In the genomic region with DNA sequence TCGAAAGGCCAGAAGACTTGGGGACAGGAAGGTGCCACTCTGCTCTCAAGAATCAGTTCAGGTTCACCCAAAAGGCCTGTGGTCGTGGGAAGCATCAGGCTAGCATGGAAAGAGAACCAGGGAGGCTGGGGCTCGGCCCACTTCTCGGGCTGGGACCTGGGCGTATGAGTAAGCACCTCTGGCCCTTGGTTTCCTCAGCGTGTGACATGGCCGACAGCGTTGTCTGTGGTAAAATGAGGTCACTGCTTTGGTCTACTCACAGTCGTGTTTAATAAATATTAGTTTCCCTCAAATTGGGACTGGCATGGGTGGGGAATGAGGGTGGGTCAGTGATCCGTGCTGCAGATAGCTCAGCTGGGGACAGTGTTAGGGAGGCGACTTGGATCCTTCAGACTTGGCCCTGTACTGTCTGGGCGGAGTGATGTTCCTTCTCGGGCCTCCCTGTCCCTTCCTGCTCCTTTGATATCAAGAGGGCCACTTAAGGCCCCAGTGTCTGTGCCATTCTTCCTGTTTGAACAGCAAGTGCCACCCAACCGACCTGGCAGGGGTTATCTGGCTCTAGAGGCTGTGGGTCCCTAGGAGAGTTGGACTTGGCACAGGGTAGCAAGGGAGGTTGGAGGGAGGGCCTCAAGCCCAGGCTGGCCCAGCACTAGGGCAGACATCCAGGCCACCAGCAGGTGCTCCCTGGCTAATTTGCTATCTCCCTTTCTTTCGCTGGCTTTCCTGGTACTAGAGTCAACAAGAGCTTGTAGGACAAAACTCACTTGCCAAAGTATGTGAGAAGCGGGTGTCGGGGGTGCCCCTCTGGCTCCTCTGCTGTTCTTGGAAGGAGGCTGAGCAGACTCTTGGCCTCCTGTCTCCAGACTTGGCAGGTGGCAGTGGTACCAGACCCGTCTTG, we compare ENCODE assay signal across 9 mouse cellular contexts. TPM values are rescaled to one million over a fixed set of nuclear protein-coding genes. Genes with fewer than 3 reads are reported as not detected.
A peak's percentile ranks its signal among the peaks of the same experiment; 100 is the strongest.
DNase-seq lines count a peak whose midpoint lies in the region; ATAC-seq lines count a peak whose summit lies in the region.
"Had no signal": no experiment of that assay in that cellular context is flagged by ENCODE, and none has a peak within 500 bp of the region (broad histone marks: within the 10 kb centered on the region; RNA-seq: fewer than 3 reads in every experiment).

No protein-coding gene starts in this region.

- WGBS in liver, embryonic 13.5 days (ENCODE audit: insufficient replicate concordance): 48% methylated on average over 18 of the region's 18 CpGs

- H3K4me3 ChIP-seq in liver, embryonic 13.5 days (replicated peaks): no peak overlapping the region

- no peak overlapping the region for H3K9ac ChIP-seq in liver, embryonic 13.5 days

- H3K9me3 ChIP-seq in liver, embryonic 13.5 days (replicated peaks): no peaks in the 10 kb centered on the region

- H3K36me3 ChIP-seq in liver, embryonic 13.5 days: no peaks in the 10 kb centered on the region

- no peak for ATAC-seq in liver, embryonic 13.5 days (ENCODE audit: low read depth)

- peaks cover 8% of the 10 kb centered on the region for H3K27me3 ChIP-seq in liver, embryonic 13.5 days

- H3K27ac ChIP-seq in liver, embryonic 13.5 days: peak overlapping the region; percentile 41

- peak; percentile 95 for DNase-seq in heart, adult 11 months
- no peak for DNase-seq in heart, adult 8-10 months (ENCODE audit: low spot score)
- DNase-seq in right cerebral cortex, postnatal 10 days (ENCODE audit: low spot score in 2 of 2): peak; percentile 52 to 60
- no peak for DNase-seq in right cerebral cortex, postnatal 4 days
- no peak for DNase-seq in liver, embryonic 13.5 days
- DNase-seq in thymus, postnatal 14 days: no peak
- no peak for DNase-seq in thymus, postnatal 0 days (ENCODE audit: low spot score)
- DNase-seq in left cerebral cortex, adult 9 months (ENCODE audit: low spot score in 2 of 2): no peak

- H3K4me1 ChIP-seq in liver, embryonic 13.5 days (replicated peaks): peaks cover 43% of the 10 kb centered on the region

- no peak overlapping the region for H3K4me2 ChIP-seq in liver, embryonic 13.5 days

RNA-seq across cellular contexts. Expression of a gene that starts 26.8 kb away (rescaled TPM):
- total RNA-seq in heart, adult 8-10 months (2022): under 1 TPM in 3 of 4 experiments, not detected in 1; 0.14 to 0.57 (median 0.25) TPM
- polyA plus RNA-seq in liver, embryonic 13.5 days (2015; fragmentation: Nextera tagmentation; extraction: Ambion mirVana): 0.07 and 0.17 TPM in 2 replicates
- polyA plus RNA-seq in thymus, postnatal 0 days (2015; fragmentation: Nextera tagmentation; extraction: Ambion mirVana): 36.2 and 37.4 TPM in 2 replicates
- total RNA-seq: left cerebral cortex, postnatal 36 days had no signal

RNA-seq across cellular contexts. Expression of a gene that starts 38.9 kb away (rescaled TPM):
- under 1 TPM; 0.06 to 0.43 (median 0.16) TPM for total RNA-seq in heart, adult 8-10 months (2022)
- polyA plus RNA-seq in liver, embryonic 13.5 days (2015; fragmentation: Nextera tagmentation; extraction: Ambion mirVana): 0.22 and 0.32 TPM in 2 replicates
- polyA plus RNA-seq in thymus, postnatal 0 days (2015; fragmentation: Nextera tagmentation; extraction: Ambion mirVana): 1.4 and 1.7 TPM in 2 replicates

Comparison
In these comparisons a context has a peak if more than half of its experiments do, and no peak if none do; other contexts are left out.
1. DNase-seq: peak in heart, adult 11 months (single experiment) and right cerebral cortex, postnatal 10 days (2 of 2); none in heart, adult 8-10 months (single experiment), right cerebral cortex, postnatal 4 days (single experiment), liver, embryonic 13.5 days (single experiment), thymus, postnatal 14 days (single experiment), thymus, postnatal 0 days (single experiment) and left cerebral cortex, adult 9 months (0 of 2).
2. RNA of a gene that starts 26.8 kb away (polyA plus RNA-seq): 36.2 to 37.4 TPM in thymus, postnatal 0 days; 0.07 to 0.17 TPM in liver, embryonic 13.5 days; every median in the first group is over 10 times any median in the second.